Mouse (Mus musculus) NIH3T3 (cell line): ENCODE data around the gene L3mbtl3.

Source experiments
- DNase-seq: peaks from one replicate; pipeline ENCODE4 v3.0.0-alpha.2; 2012; ENCODE audit warnings: low read depth

The L3mbtl3 gene

GRCm38 (mm10) chr10:26337896-26338503 is 37.8 kb downstream of the L3mbtl3 start:
- DNase-seq = no peak

DNA sequence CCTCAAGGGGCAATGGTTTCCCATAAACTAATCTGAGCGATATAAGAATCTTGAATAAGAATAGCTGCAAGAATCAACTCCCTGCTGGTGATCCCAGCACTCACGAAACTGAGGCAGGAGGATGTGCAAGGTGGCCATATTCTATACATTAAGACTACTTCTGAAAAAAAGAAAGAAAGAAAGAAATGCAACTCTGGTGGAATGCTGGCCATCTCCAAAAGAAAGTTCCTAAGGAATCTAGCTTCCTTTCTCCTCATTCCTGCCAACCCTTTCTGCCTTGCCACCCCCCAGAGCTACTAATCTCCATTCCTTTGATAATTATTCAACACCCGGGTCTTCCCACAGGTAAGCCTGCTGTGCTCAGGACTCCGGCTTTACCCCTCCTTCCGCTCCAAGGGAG is 41.8 kb downstream of the L3mbtl3 start:
- no peak for DNase-seq

DNA sequence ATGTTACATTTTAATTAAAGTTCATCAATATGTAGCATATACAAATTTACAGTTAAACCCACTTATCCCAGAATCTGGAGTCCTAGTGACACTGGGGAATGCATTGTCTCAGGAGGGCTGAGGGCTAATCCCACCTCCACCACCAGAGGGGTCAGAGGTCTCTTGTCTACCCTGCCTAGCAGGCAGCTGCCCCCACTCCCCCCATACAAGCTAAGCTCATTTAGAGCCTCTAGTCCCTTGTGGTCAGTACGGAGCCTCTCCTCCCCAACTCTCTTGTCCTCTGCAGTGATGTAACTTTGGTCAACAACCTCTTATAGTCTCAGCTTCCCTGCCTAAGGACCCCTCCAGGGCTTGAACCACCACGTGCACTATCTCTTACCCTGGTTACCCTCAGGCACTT is 43.0 kb downstream of the L3mbtl3 start:
- no peak for DNase-seq

- DNase-seq = no peak
Measured at GRCm38 (mm10) chr10:26328843-26329242, 46.9 kb downstream of the L3mbtl3 start.

DNA sequence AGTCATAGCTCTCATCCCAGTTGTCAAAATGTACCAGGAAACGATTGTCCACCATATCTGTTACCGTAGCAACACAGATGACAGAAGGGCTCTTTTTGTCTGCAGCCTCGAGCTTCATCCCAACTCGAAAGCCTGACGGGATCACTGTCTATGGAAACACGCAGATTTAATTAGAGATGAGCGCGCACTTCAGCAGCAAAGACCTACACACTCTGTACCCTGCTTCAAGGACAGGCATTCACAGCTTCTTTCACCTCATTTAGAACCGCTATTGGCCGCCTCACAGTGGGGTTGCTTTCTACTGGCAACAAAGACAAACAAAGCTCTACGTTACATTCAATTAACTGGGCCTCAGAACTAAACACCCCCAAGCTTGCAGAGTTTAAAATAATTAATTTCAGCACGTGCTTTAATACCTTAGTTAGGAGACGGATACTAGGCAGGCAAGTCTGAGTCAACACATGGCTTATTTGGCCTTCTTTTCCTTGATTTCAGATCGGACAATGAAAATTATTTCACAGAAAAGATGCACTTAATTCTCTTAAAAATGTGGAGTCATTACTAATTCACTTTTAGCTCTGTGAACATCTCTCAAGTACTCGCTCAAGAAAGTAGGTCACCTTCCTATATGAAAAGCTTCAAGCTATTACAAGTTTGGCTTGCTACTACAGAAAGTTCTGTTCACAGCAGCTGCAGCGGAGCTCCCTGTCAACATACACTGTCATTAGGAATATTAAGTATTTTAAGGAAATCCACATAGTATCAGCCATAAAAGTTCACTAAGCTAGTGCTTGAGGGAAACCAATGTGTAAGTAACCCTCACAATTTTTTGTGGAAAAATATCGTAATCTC is 47.9 kb downstream of the L3mbtl3 start:
- no peak for DNase-seq

DNA sequence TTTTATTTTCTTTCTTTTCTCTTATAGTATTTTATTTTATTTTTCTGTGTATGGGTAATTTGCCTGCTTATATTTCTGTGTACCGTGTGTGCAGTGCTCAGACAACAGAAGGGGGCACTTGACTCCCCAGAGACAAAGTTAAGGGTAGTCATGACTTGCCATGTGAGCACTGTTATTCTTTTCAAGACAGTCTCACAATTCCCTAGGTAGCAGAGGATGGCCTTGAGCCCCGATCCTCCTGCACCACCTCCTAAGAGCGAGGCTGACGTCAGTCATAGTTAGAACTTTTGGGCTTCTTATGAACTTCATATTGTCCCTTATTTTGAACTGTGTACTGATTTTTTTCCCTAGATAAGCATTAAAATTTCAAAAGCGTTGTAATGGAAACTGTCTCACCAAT is 48.5 kb downstream of the L3mbtl3 start:
- DNase-seq = no peak

- no peak for DNase-seq
Measured at GRCm38 (mm10) chr10:26325320-26325719, 50.5 kb downstream of the L3mbtl3 start.

DNA sequence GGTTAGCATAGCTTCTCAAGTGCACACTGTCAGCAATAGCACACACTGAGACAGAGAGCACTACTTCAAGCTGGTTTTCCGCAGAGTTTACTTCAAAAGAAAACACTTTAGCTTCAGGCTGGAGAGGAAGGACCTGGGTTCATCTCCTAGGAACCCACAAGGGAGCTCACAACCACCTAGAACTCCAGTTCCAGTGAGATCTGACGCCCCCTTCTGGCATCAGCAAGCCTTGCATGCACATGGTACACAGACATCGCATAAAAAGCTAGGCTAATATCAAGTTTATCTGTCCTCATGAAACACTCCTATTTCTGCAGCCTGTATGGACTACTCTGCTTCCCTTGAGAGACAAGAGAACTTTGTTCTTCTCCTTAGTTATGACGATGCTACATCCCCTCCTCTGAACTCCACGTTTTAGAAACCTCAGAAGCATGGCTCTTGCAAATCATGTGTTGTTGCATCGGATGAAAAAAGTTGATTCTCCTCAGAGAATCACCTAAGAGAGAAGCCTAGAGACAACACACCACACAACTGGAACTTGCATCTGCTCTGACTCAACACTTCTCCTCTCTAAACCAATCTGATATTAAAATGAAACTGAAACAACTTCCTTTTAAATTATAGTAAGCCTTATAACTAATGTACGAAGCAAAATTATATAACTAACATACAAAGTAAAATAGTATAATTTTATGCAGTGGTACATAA is 53.3 kb downstream of the L3mbtl3 start:
- DNase-seq = peak; percentile 7

- DNase-seq = no peak
Measured at GRCm38 (mm10) chr10:26320679-26321078, 55.1 kb downstream of the L3mbtl3 start.

- no peak for DNase-seq
Measured at GRCm38 (mm10) chr10:26314327-26314726, 61.4 kb downstream of the L3mbtl3 start.

GRCm38 (mm10) chr10:26303485-26303884 is 72.3 kb downstream of the L3mbtl3 start:
- DNase-seq = no peak

DNA sequence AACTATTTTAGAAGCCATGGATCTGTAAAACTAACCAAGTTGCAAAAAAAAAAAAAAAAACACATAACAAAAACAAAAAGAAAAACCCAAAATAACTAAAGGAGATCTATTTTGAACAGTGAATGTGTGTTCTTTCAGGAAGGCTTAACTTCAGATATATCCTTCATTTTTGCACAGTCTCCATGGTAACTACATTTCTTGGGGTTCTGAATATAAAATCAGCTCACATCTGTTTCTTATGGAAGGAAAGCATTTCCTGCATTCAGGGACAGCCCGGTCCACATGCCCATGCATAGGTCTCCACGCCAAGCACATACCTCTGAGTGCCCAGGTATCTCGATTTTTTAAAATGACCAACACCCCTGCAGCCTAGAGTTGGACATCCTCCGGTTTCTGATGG is 73.4 kb downstream of the L3mbtl3 start:
- DNase-seq = no peak

GRCm38 (mm10) chr10:26297626-26298025 is 78.1 kb downstream of the L3mbtl3 start:
- DNase-seq = peak; percentile 47

DNA sequence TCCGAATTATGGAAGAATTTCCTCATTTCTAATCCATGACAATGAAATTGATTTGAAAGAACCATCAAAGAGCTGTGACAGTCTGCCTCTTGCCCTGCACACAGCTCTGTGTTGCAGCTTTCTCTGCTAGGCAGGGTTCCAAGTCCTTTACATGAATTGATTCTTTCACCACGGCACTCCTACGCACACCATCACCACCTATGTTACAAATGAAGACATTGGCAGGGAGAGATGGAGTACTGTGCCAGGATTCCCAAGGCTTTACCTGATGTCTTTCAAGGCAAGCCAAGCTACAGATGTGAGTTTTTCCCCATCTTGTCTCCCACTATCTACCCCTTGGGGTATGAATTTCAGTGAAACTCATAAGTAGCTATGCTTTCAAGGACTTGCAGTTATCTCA is 78.6 kb downstream of the L3mbtl3 start:
- DNase-seq = peak; percentile 14

GRCm38 (mm10) chr10:26287136-26287535 is 88.6 kb downstream of the L3mbtl3 start:
- DNase-seq = no peak

DNA sequence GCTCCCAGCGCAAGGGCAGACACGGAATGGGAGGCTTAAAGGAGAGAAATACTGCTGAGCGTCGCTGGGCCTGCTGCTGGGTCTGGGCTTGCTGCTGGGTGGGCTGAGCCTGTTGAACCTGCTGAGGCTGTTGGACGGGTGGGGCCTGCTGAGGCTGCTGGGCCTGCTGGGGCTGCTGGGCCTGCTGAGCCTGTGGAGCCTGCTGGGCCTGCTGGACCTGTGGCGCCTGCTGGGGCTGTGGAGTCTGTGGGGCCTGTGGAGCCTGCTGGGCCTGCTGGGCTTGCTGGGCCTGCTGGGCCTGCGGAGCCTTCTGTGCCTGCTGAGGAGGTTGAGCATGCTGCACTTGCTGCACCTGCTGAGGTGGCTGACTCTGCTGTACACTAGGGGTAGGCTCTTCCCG is 95.8 kb downstream of the L3mbtl3 start:
- DNase-seq = no peak

- peak; percentile 85 for DNase-seq
Measured at GRCm38 (mm10) chr10:26275414-26275813, 100.4 kb downstream of the L3mbtl3 start.

GRCm38 (mm10) chr10:26263744-26264459 is 111.9 kb downstream of the L3mbtl3 start:
- DNase-seq = peak; percentile 59

DNA sequence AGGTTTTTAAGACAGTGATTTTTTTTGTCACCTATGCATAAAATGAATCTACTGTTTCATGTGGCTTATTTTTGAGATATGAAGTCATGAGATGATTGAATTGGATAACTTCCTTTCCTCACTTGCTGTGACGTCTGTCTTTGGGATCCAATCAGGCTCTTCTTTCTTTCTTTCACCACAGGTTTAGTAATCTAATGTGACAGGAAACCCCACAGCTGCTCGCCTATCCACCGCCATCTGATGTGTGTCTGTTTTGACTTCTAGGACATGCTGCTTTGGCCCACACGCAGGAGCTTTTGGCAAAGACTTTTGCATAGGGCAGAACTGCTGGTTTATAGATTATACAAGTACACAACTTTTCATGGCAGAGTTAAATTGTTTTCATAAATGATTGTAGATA is 115.9 kb downstream of the L3mbtl3 start:
- no peak for DNase-seq

DNA sequence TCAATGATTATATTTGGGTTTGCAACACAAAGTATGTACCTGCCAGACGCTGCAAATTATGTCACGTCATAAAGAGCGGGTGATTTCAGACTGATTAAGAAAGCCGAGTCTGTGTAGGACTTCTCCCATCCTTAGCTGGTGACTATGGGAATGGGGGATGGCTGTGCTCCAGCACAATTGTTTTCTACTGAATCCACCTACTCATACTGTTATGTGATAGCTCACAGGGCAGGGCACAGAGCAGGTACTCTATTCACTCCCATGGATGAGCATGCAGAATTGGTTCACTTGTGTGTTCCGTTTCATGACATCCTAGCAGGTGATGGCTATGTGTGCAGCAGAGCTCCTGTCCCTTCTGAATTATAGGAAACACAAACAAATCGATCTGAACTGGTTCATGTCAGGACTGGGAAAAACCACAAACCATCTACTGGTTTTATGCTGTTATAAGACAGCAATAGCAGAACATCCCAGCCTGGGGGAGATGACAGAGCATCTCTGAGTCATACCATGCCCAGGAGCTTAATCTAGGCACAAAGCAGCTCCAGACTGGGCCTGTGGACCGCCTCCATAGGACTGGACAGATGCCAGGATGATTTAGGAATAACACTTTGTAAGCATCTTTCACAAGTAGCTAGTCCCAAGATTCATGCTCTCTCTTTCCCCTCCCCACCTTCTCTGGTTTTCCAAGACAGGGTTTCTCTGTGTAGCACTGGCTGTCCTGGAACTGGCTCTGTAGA is 126.2 kb downstream of the L3mbtl3 start:
- DNase-seq = peak; percentile 80

GRCm38 (mm10) chr10:26244466-26244865 is 131.3 kb downstream of the L3mbtl3 start:
- DNase-seq = peak; percentile 28

GRCm38 (mm10) chr10:26243203-26243602 is 132.6 kb downstream of the L3mbtl3 start:
- no peak for DNase-seq
